Mouse (Mus musculus): ENCODE data around the gene Galntl6. TPM values are rescaled to one million over a fixed set of nuclear protein-coding genes. Genes with fewer than 3 reads are reported as not detected.

Galntl6 gene
- polyA plus RNA-seq, 1 experiment from 2014 or later = 0.36 TPM

GRCm38 (mm10) chr8:57918720-57919640 is 993.5 kb downstream of the Galntl6 start:
- WGBS = 63% methylated on average over 9 of the region's 9 CpGs
- H3K4me2 ChIP-seq (ENCODE audit: low read depth, low read length) = no peak overlapping the region
- no peak overlapping the region for H3K27ac ChIP-seq (ENCODE audit: low read length)
- H3K9me3 ChIP-seq (ENCODE audit: control insufficient read depth, low read length) = no peaks in the 10 kb centered on the region
- no peaks in the 10 kb centered on the region for H3K27me3 ChIP-seq (ENCODE audit: control insufficient read depth, insufficient read depth, low read depth, low read length)
- no peak overlapping the region for H3K9ac ChIP-seq (ENCODE audit: low read length)
- no peak overlapping the region for H3K4me3 ChIP-seq (ENCODE audit: low read length)
- H3K4me1 ChIP-seq (replicated peaks; ENCODE audit: control insufficient read depth, insufficient read depth, low read length) = no peaks in the 10 kb centered on the region
- peak; percentile 77 for ATAC-seq (ENCODE audit: low read depth)
- no peaks in the 10 kb centered on the region for H3K36me3 ChIP-seq (ENCODE audit: control insufficient read depth, insufficient read depth, low read length)

GRCm38 (mm10) chr8:57893360-57893759 is 1019.1 kb downstream of the Galntl6 start:
- no peak overlapping the region for H3K4me3 ChIP-seq (ENCODE audit: low read length)
- 89% methylated on average over 5 of the region's 5 CpGs for WGBS
- no peaks in the 10 kb centered on the region for H3K4me1 ChIP-seq (replicated peaks; ENCODE audit: control insufficient read depth, insufficient read depth, low read length)
- no peak overlapping the region for H3K4me2 ChIP-seq (ENCODE audit: low read depth, low read length)
- H3K27ac ChIP-seq (ENCODE audit: low read length) = no peak overlapping the region
- no peak for ATAC-seq (ENCODE audit: low read depth)
- H3K27me3 ChIP-seq (ENCODE audit: control insufficient read depth, insufficient read depth, low read depth, low read length) = no peaks in the 10 kb centered on the region
- no peaks in the 10 kb centered on the region for H3K36me3 ChIP-seq (ENCODE audit: control insufficient read depth, insufficient read depth, low read length)
- no peak overlapping the region for H3K9ac ChIP-seq (ENCODE audit: low read length)
- no peaks in the 10 kb centered on the region for H3K9me3 ChIP-seq (ENCODE audit: control insufficient read depth, low read length)

GRCm38 (mm10) chr8:57892115-57892514 is 1020.3 kb downstream of the Galntl6 start:
- WGBS = 77% methylated on average over 5 of the region's 5 CpGs
- Histone ChIP-seq H3K9me3 (ENCODE audit: control insufficient read depth, low read length) (no peaks in the 10 kb centered on the region), H3K27me3 (ENCODE audit: control insufficient read depth, insufficient read depth, low read depth, low read length) (no peaks in the 10 kb centered on the region), H3K4me1 (replicated peaks; ENCODE audit: control insufficient read depth, insufficient read depth, low read length) (no peaks in the 10 kb centered on the region), H3K27ac (ENCODE audit: low read length) (no peak overlapping the region), H3K4me3 (ENCODE audit: low read length) (no peak overlapping the region), H3K9ac (ENCODE audit: low read length) (no peak overlapping the region), H3K36me3 (ENCODE audit: control insufficient read depth, insufficient read depth, low read length) (no peaks in the 10 kb centered on the region), H3K4me2 (ENCODE audit: low read depth, low read length) (no peak overlapping the region)
- no peak for ATAC-seq (ENCODE audit: low read depth)

- no peak overlapping the region for H3K4me2 ChIP-seq (ENCODE audit: low read depth, low read length)
- 80% methylated on average over 4 of the region's 4 CpGs for WGBS
Measured at GRCm38 (mm10) chr8:57890159-57890558, 1022.3 kb downstream of the Galntl6 start.

GRCm38 (mm10) chr8:57888831-57889230 is 1023.6 kb downstream of the Galntl6 start:
- H3K36me3 ChIP-seq (ENCODE audit: control insufficient read depth, insufficient read depth, low read length) = no peaks in the 10 kb centered on the region
- no peak for ATAC-seq (ENCODE audit: low read depth)
- no peak overlapping the region for H3K27ac ChIP-seq (ENCODE audit: low read length)
- no peaks in the 10 kb centered on the region for H3K27me3 ChIP-seq (ENCODE audit: control insufficient read depth, insufficient read depth, low read depth, low read length)
- no peaks in the 10 kb centered on the region for H3K4me1 ChIP-seq (replicated peaks; ENCODE audit: control insufficient read depth, insufficient read depth, low read length)
- H3K9me3 ChIP-seq (ENCODE audit: control insufficient read depth, low read length) = no peaks in the 10 kb centered on the region
- no peak overlapping the region for H3K9ac ChIP-seq (ENCODE audit: low read length)
- no peak overlapping the region for H3K4me2 ChIP-seq (ENCODE audit: low read depth, low read length)
- H3K4me3 ChIP-seq (ENCODE audit: low read length) = no peak overlapping the region

More at GRCm38 (mm10) chr8:57890159-57890558, 1022.3 kb downstream of the Galntl6 start:
- Histone ChIP-seq H3K9me3 (ENCODE audit: control insufficient read depth, low read length) (no peaks in the 10 kb centered on the region), H3K4me1 (replicated peaks; ENCODE audit: control insufficient read depth, insufficient read depth, low read length) (no peaks in the 10 kb centered on the region), H3K36me3 (ENCODE audit: control insufficient read depth, insufficient read depth, low read length) (no peaks in the 10 kb centered on the region), H3K27ac (ENCODE audit: low read length) (no peak overlapping the region), H3K4me3 (ENCODE audit: low read length) (no peak overlapping the region), H3K9ac (ENCODE audit: low read length) (no peak overlapping the region), H3K27me3 (ENCODE audit: control insufficient read depth, insufficient read depth, low read depth, low read length) (no peaks in the 10 kb centered on the region)
- ATAC-seq (ENCODE audit: low read depth) = no peak

- Histone ChIP-seq H3K27me3 (ENCODE audit: control insufficient read depth, insufficient read depth, low read depth, low read length) (no peaks in the 10 kb centered on the region), H3K4me2 (ENCODE audit: low read depth, low read length) (no peak overlapping the region), H3K27ac (ENCODE audit: low read length) (no peak overlapping the region), H3K4me1 (replicated peaks; ENCODE audit: control insufficient read depth, insufficient read depth, low read length) (no peaks in the 10 kb centered on the region), H3K4me3 (ENCODE audit: low read length) (no peak overlapping the region), H3K36me3 (ENCODE audit: control insufficient read depth, insufficient read depth, low read length) (no peaks in the 10 kb centered on the region), H3K9ac (ENCODE audit: low read length) (no peak overlapping the region), H3K9me3 (ENCODE audit: control insufficient read depth, low read length) (no peaks in the 10 kb centered on the region)
- ATAC-seq (ENCODE audit: low read depth) = no peak
- 62% methylated on average over 11 of the region's 11 CpGs for WGBS
Measured at GRCm38 (mm10) chr8:57879452-57879851, 1033.0 kb downstream of the Galntl6 start.

- no peak overlapping the region for H3K9ac ChIP-seq (ENCODE audit: low read length)
- no peaks in the 10 kb centered on the region for H3K36me3 ChIP-seq (ENCODE audit: control insufficient read depth, insufficient read depth, low read length)
- ATAC-seq (ENCODE audit: low read depth) = no peak
- no peak overlapping the region for H3K4me3 ChIP-seq (ENCODE audit: low read length)
- H3K4me2 ChIP-seq (ENCODE audit: low read depth, low read length) = no peak overlapping the region
- no peaks in the 10 kb centered on the region for H3K27me3 ChIP-seq (ENCODE audit: control insufficient read depth, insufficient read depth, low read depth, low read length)
- no peaks in the 10 kb centered on the region for H3K9me3 ChIP-seq (ENCODE audit: control insufficient read depth, low read length)
- H3K4me1 ChIP-seq (replicated peaks; ENCODE audit: control insufficient read depth, insufficient read depth, low read length) = no peaks in the 10 kb centered on the region
- no peak overlapping the region for H3K27ac ChIP-seq (ENCODE audit: low read length)
Measured at GRCm38 (mm10) chr8:57849074-57849473, 1063.4 kb downstream of the Galntl6 start.

GRCm38 (mm10) chr8:57843461-57843860 is 1069.0 kb downstream of the Galntl6 start:
- Histone ChIP-seq H3K27me3 (ENCODE audit: control insufficient read depth, insufficient read depth, low read depth, low read length) (no peaks in the 10 kb centered on the region), H3K36me3 (ENCODE audit: control insufficient read depth, insufficient read depth, low read length) (no peaks in the 10 kb centered on the region), H3K27ac (ENCODE audit: low read length) (peak overlapping the region; percentile 69), H3K9me3 (ENCODE audit: control insufficient read depth, low read length) (no peaks in the 10 kb centered on the region), H3K4me2 (ENCODE audit: low read depth, low read length) (no peak overlapping the region), H3K9ac (ENCODE audit: low read length) (no peak overlapping the region), H3K4me3 (ENCODE audit: low read length) (no peak overlapping the region), H3K4me1 (replicated peaks; ENCODE audit: control insufficient read depth, insufficient read depth, low read length) (no peaks in the 10 kb centered on the region)
- 34% methylated on average over 5 of the region's 5 CpGs for WGBS
- ATAC-seq (ENCODE audit: low read depth) = 0 out of 2 replicates have a peak, but pooled peaks have one; percentile 12

GRCm38 (mm10) chr8:57842462-57843391 is 1069.7 kb downstream of the Galntl6 start:
- Histone ChIP-seq H3K4me3 (ENCODE audit: low read length) (no peak overlapping the region), H3K4me2 (ENCODE audit: low read depth, low read length) (no peak overlapping the region), H3K9me3 (ENCODE audit: control insufficient read depth, low read length) (no peaks in the 10 kb centered on the region), H3K9ac (ENCODE audit: low read length) (no peak overlapping the region), H3K4me1 (replicated peaks; ENCODE audit: control insufficient read depth, insufficient read depth, low read length) (no peaks in the 10 kb centered on the region), H3K27ac (ENCODE audit: low read length) (peak overlapping the region; percentile 69), H3K36me3 (ENCODE audit: control insufficient read depth, insufficient read depth, low read length) (no peaks in the 10 kb centered on the region), H3K27me3 (ENCODE audit: control insufficient read depth, insufficient read depth, low read depth, low read length) (no peaks in the 10 kb centered on the region)
- peak; percentile 92 for ATAC-seq (ENCODE audit: low read depth)
- WGBS = 46% methylated on average over 13 of the region's 13 CpGs

Measured in lung, embryonic 16.5 days (tissue).